Mouse (Mus musculus) regulatory T cell (primary cell): ENCODE measurements around the gene Lrch1.

Experiments
- in situ Hi-C: fragments of 300-600 bp; cut with MboI, MseI; formaldehyde crosslinking; loops from one replicate; pipeline ENCODE4 v1.15.1; 2025; ENCODE audit warnings: high pct_unique_total_duplicates

Gene Lrch1

GRCm38 (mm10) chr14:74731221-74732078, 216.2 kb downstream of the Lrch1 start:
- in situ Hi-C loops = no loop called here

GRCm38 (mm10) chr14:74723541-74723940, 224.1 kb downstream of the Lrch1 start:
- in situ Hi-C loops = no loop called here

- in situ Hi-C loops = no loop called here
Observed at GRCm38 (mm10) chr14:74709054-74709453, 238.6 kb downstream of the Lrch1 start.
